Mouse (Mus musculus) T-helper 1 cell (primary cell): Measurements from ENCODE around the gene Il17ra.

Experiments used
- in situ Hi-C: fragments of 300-600 bp; cut with MboI, MseI; formaldehyde crosslinking; loops from one replicate; pipeline ENCODE4 v1.15.1; 2025; ENCODE audit warnings: high pct_unique_total_duplicates

The Il17ra gene

DNA sequence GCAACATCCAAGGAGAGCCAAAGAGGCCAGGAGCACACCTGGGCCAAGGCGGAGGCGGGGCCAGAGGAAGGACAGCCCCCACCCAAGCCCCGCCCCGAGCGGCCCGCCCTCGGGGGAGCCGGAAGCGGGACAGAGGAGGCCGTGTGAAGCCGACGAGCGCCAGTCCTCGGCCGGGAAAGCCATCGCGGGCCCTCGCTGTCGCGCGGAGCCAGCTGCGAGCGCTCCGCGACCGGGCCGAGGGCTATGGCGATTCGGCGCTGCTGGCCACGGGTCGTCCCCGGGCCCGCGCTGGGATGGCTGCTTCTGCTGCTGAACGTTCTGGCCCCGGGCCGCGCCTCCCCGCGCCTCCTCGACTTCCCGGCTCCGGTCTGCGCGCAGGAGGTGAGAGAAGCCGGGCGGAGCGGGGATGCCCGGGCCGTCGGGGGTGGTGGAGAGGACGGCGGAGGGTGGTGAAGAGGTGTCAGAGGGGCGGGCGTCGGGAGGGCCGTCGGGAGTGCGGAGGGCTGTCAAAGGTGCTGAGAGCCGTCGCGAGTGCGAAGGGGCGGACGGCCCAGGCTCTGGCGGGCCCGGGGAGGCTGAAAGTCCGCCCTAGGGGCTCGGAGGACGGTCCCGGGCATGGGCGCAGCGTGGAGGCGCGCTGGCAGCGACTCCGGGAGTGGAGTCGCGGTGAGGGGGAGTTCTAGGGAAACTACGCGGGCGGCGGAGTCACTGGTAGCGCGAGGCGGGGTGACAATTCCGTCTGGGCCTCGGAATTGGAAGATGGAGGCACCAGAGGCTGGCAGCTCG is at the start of gene Il17ra:
Gene Il17ra, plus strand, starts transcription at position 162 of the 786 bp plus-strand sequence.
- in situ Hi-C loops, result no loop called here

DNA sequence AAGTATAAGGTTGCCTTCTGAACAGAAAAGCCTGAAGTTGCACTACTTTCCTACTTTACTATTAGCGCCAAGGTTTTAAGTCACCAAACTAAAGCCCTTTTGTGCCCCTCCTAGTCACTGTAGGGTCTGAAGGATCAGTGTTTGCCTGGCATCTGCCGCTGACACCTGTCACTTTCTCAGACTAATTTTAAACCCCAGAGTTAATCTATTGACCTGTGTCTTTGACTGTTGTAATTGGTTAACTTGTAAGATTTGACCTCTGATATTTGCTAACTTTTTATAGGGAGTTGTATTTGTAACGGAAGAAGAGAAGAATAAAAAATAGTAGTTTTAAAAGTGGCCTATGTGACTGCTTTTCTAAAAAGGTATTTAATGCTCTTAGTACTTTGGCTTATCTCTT is 24.9 kb upstream of the Il17ra start:
- in situ Hi-C loops, result no loop called here

DNA sequence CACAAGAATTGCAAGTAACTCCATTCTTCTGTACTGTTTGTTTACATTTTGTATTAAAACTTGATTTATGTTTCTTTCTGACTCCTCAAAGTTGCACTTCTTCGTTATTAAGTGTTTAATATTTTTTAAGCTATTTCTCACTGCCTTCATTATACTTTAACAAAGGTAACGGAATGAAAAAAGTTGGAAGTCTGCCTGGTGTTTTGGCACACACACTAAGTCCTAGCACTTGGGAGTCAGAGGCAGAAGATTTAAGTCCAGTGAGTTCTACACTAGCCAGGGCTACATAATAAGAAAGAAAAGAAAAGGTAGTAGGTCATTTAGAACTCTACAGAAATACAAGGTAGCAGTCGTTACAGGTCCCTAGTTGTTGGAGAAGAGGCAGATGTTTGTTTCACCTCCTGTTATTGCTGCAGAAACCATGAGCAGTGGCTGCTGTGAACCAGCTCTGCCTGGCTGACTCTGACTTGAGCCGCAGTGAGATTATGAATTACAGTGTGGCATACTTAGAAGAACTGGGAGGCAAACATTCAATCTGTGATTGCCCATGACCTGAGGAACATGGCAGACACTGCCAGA is 20.8 kb upstream of the Il17ra start:
- in situ Hi-C loops, result no loop called here

DNA sequence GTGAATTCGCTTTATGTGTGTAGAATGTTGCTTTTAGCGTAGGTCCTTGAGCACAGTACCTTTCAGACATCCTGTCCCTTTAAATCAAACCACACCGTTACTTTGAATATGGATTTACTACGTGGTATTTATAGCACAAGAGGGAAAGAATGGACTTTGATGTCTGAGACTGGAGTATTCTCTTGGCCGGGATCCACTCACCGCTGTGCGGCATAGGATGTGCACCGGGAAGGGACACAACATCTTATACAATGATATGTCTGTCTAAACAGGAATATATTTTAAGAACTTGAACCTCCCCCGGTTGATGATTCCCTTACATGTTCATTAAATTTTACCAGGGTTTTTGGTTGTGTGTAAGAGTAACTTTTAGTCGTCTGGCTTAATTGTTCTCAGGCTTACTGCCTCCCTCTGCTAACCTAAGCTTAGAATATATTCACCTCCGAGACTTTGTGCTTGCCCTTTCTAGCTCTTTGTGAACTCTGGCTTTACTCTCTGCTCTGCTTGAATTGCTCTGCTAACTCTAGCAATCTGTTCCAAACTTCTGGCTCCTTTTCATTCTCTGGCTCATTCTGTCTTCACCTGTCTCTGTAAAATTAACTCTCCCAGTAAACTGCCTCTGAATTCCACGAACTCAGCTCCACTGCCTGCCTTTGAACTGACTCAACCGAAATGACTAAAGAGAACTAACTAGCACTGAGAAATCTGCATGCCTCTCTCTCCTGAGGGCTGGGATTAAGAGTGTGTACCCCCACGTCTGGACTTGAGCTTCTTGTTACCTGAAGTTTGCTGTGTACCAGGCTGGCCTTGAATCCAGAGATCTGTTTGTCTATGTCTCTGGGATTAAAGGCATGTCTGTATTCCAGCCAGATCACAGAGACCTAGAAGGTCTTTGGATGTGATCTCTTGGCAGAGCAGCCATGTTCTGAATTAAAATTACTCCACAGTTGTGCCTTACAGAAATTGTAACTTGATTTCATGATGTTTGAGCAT is 19.4 kb upstream of the Il17ra start:
- in situ Hi-C loops, result no loop called here

DNA sequence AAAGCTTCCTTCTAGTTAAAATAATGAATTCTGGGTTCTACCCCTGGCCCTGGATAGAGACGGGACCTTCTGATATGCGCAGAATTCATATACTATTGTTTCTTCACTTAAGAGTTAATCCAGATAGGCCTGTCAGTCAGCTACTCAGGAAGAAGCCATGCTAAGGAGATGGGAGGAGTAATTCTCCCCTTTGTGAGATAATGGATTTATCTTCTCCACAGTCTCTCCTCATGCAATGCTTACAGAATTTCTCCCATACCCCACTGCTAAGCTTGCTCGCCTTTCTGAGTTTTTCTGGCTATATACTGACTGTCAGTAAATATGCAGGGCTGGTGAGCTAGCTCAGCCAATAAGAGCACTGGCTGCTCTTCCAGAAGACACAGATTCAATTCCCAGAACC is 12.8 kb upstream of the Il17ra start:
- in situ Hi-C loops, result no loop called here

DNA sequence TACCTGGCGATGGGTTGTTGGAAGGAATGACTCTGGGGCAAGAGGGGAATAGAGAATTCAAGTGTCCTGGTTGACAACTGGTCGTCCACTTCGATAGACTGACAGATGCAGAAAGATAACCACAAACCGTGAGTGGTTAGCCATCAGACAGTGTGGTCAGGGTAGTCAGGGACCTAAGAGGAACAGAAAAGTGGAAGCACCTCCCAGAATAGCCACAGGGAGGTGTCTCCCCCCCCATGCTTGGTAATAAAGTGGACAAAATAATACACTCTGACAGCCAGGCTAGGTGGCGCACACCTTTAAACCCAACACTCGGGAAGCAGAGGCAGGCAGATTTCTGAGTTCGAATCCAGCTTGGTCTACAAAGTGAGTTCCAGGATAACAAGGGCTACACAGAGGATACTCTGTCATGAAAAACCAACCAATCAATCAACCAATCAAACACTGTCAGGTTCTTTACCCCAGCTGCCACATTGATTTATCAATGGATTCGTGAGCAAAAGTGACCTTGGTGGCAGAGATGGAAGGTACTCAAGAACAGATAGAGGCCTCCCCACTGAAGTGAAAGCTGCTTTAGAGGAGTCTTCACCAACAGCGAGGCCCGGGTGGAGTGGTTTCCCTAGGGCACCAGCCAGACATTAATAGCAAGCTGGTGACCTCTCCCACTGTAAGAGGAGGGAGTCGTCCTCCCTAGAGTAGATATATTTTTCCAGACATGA is 10.5 kb upstream of the Il17ra start:
- in situ Hi-C loops, result no loop called here

DNA sequence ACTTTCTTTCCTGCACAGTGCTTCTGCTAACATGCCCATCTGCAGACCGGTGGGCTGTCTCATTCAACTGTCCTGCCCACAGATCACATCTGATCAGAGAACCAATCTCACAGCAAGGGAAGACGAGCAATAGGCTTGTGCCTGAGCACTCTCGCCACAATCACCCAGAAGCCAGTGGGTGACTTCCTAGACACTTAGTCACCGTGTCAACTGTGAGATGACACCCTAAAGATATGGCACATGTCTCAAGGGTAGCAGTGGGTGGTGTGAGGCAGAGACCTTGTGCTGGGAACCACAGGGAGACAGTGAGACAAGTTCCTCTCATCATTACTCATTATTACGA is 10.0 kb upstream of the Il17ra start:
- in situ Hi-C loops, result no loop called here

DNA sequence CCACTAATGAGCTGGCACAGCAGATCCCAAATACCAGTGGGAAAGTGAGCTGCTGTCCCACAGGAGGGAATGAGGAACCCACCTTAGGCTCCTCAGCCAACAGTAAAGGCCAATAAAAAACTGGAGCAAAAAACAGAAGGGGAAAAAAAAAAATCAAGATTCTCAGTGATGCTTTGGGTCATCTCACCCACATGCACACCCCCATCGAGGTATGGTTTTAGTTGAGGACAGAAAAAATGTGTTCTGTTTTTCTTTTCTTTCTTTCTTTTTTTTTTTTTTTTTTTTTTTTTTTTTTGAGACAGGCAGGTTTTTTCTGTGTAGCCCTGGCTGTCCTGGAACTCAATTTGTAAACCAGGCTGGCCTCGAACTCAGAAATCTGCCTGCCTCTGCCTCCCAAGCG is 9.5 kb upstream of the Il17ra start:
- in situ Hi-C loops, result no loop called here

DNA sequence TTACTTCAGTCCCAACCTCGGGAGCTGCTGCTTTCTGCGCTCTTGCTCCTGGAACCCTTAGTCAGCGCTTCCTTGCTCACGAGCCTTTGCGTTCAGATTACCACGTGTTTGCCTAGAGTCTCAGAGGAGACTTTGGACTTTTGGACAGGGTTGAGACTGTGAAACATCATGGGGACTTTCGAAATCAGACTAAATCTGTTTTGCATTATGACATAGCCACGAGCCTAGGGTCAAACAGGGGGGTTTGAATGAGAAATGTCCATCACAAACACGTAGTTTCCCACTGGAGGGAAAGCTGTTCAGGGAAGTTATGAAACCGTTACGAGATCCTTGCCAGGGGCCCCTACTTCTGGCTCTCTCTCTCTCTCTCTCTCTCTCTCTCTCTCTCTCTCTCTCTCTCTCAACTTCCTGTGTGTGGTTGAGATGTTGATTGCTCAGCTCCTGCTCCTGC is 8.4 kb upstream of the Il17ra start:
- in situ Hi-C loops, result no loop called here

DNA sequence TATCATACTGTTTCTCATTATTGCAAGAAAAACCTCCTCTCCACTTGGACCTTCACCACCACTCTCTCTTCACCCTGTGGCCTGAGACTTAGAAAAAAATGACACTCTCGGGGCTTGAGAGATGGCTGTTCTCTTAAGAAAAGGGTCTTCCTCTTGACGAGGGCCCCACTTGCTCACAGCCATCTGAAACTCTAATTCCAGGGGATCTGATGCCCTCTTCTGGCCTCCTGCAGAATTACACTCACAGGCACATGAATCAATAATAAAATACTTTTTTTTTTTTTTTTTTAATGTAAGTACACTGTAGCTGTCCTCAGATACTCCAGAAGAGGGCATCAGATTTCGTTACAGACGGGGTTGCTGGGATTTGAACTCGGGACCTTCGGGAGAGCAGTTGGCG is 6.0 kb upstream of the Il17ra start:
- in situ Hi-C loops, result no loop called here

DNA sequence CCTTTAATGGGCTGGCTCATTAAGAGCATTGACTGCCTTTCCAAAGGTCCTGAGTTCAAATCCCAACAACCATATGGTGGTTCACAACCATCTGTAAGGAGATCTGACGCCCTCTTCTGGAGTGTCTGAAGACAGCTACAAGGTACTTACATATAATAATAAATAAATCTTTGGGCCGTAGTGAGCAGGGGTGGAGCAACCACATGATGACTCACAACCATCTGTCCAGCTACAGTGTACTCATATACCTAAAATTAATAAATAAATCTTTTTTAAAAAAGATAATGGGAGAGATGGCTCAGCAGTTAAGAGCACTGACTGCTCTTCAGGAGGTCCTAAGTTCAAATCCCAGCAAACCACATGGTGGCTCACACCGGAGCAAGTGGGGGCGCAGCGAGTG is 5.3 kb upstream of the Il17ra start:
- in situ Hi-C loops, result no loop called here

DNA sequence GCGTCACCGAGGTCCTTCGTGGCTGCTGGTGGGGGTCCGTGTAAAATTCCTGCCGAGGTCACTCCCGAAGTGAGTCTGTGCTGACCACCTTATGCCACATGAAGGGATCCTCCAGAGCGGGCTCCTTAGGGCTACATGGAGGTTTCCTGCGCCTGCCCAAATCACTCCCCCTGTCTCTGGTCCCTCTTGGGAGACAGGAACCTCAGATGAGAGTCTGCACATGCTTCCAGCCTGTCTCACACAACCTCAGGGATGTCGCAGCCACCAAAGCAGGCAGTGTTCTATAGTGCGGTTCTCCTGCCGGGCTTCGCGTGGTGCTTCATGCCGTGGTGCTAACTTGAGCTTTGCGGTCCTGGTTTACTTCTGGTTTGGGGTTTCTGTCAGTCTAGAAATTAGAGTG is 1.8 kb upstream of the Il17ra start:
- in situ Hi-C loops, result no loop called here

DNA sequence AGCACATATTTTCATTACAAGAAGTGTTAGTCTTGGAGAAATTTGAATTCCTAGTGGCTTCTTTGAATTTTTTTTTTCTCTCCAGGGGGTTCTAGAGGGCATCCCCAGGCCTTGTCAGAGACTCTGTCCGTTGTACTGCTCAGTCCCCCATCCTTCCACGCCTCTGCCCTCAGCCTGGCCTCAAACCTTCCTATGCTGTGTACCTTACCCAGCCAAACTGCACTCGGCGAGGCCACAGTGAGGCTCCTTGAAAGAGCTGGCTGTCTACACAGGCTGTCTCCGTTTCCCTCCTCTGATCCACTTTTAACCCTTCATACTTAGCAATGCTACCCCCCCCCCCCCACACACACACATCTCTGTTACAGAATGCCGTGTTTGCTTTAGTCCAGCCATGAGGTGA is 796 bp upstream of the Il17ra start:
- in situ Hi-C loops, result no loop called here

DNA sequence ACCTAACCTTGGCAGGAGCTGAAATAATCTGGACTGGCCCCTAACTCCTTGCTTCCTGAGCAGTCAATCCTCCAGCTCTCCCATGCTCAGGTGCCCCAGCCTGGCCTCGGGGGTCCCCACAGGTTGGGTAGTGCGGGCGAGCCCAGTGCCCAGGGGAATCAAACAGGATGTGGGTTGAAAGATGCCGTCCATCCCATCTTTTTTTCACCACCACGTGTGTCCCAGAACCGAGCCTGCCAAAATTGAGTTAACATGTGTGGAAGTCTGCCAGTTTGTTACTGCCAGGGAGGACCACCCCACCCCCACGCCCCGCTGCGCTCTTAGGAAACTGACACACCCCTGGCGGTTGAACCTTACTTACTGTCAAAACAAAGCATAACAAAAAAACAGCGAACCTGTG is 837 bp downstream of the Il17ra start:
- in situ Hi-C loops, result no loop called here

DNA sequence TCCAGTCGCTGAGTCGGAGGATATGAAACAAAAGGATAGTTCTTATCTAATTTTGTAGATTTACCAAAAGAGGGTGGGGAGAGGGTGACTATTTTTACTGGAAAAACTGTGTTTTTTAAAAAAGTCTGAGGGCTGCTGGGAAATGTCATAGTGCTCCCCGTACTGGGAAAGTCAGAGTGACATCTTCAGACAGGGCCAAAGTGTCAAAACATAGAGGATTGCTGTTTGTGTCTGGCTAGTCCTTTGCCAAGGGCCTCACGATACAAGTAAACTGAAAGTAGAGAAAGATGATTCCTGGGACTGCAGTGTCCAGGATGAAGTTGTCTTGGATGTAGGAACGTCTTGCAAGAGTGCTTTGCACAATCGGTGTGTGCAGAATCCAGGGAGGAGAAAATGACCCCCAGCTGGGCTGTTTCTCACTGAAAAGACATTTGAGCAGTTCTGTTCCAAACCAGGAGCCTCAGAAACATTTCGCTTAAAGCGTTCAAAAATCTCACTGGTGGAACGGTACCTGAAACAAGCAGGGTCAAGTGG is 1.4 kb downstream of the Il17ra start:
- in situ Hi-C loops, result no loop called here

DNA sequence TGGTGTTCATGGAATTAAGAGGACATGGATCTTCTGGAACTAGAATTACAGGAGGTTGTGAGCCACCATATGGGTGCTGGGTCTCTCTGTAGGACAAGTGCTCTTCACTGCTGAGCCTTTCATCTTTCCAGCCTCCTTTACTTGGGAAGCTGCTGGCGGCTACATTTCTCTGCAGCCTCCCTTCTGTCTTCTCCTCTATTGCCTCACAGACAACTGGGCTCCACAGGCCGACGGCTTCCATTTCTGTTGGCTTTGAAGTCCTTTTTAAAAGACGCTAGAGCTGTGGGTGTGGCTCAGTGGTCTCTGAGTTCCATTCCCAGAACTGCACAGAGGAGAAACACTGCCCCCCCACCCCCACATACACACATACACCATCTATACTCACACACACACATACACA is 2.3 kb downstream of the Il17ra start:
- in situ Hi-C loops, result no loop called here

DNA sequence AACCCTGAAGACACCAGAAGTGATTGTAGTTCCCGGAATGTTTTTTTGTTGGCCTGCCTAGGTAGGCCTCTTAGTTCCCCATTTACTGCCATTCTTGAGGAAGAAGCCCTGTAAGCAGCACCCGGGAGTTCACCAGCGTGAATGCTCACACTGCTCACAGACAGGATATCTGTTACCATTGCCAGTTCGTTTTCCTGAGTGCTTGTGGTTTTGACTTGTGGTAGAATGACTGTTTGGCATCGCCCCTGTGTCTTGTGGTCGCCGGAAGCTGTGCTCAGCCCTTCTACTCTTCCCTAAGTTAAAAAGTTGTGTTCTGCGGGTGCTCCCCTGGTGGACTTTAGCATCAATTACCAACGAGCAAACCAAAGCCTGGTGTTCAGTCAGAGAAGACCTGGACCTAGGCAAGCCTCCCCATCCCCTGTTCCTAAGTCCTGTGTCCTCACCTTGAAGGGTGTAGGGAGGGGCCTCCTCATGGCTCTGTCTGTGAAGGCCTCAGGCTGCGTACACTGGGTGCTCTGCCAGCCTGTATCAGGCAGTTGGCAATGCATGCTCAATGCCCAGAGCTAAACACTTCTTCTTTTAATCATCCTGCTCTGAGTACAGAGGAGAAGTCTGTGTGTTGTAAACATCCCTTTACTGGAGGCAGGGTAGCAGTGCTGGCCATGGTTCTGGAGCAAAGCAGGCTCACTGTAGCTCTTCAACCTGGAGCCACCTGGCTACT is 3.7 kb downstream of the Il17ra start:
- in situ Hi-C loops, result no loop called here

DNA sequence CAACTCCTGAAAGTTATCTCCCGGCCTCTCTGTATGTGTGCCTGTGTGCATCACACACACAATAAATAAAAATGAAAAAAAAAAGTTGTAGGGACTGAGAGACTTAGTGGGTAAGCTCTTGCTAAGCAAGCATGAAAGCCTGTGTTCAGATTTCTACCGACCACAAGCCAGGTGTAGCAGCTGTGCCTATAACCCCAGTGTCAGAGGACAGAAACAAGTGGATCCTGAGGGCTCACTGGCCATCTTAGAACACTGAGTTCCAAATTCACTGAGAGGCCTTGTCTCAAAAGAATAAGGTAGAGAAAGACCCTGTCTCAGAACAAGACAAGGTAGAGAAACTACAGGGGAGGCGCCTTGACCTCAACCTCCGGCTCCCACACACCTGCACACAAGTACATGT is 5.2 kb downstream of the Il17ra start:
- in situ Hi-C loops, result no loop called here

DNA sequence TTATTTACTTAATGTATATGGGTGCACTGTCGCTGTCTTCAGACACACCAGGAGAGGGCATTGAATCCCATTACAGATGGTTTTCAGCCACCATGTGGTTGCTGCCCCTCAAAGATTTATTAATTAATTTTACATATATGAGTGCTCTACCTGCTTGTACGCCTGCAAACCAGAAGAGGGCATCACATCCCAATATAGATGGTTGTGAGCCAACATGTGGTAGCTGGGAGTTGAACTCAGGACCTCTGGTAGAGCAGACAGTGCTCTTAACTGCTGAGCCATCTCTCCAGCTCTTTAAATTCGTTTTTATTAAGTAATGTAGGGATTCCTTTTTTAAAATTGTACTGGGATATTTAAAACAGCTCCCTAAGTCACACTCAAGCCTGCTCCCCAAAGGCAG is 6.2 kb downstream of the Il17ra start:
- in situ Hi-C loops, result no loop called here

DNA sequence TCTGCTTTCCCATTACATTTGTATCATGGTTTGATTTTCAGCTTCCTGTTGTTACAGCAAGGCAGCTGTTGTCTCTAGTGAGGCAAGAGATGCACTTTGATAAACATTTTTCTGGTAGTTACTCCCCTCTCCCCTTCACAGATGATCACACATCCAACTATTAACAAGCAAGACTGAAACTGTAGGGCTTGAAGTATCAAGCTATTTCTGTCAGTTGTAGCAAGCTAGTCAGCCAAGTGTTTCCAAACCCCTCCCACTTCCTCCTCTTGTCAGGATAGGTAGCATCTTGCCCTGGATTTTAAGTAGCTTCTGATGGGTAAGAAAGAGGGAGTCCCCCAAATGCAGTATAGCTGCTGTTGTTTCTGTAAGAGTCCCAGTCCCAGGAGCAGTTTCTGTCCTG is 6.7 kb downstream of the Il17ra start:
- in situ Hi-C loops, result no loop called here

DNA sequence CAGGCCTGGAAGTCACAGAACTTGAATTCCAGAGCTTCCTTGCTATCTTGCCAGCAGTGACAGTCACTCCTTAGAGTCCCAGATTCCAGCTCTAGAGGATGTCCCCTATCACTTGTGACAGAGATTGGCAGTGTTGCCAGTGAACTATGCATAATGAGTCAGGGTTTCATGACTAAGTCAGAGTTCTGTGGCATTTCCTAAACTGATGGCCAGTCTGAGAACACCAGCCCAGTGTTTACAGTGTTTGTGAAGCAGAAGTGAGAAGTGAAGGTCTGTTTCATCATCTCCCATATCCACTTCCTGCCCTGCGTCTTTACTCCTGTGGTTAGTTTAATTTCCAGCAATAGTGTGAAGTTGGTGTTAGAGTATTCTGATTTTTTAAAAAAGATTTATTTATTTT is 7.6 kb downstream of the Il17ra start:
- in situ Hi-C loops, result no loop called here
